Mouse (Mus musculus): ENCODE measurements around the gene F13a1. TPM values are rescaled to one million over a fixed set of nuclear protein-coding genes. Genes with fewer than 3 reads are reported as not detected.
A peak's percentile ranks its signal among the peaks of the same experiment; 100 is the strongest.

F13a1 gene
- polyA plus RNA-seq (2015; fragmentation: Nextera tagmentation; extraction: Ambion mirVana), result 13.9 and 22.0 TPM in 2 replicates

- Histone ChIP-seq H3K4me3 (ENCODE audit: low read length) (no peak within 1 kb of the TSS), H3K4me2 (ENCODE audit: low read length) (no peak within 1 kb of the TSS), H3K27ac (ENCODE audit: low read depth, low read length) (no peak within 1 kb of the TSS), H3K9ac (ENCODE audit: low read depth, low read length) (no peak within 1 kb of the TSS), H3K4me1 (ENCODE audit: control insufficient read depth, insufficient read depth, low read depth, low read length) (no peaks in the 10 kb centered on the region), H3K27me3 (replicated peaks; ENCODE audit: control insufficient read depth, insufficient read depth, low read length) (no peaks in the 10 kb centered on the region), H3K36me3 (ENCODE audit: control insufficient read depth, insufficient read depth, low read length) (no peaks in the 10 kb centered on the region), H3K9me3 (ENCODE audit: control insufficient read depth, low read length) (no peaks in the 10 kb centered on the region)
- no peak for ATAC-seq
- 80% methylated on average over 3 of the region's 3 CpGs for WGBS
These were observed at the start of gene F13a1 for GRCm38 (mm10) chr13:37050126-37050525. Gene F13a1 (minus strand): TSS chr13:37050244.

- Histone ChIP-seq H3K27ac (ENCODE audit: low read depth, low read length) (no peak overlapping the region), H3K4me3 (ENCODE audit: low read length) (no peak overlapping the region), H3K9me3 (ENCODE audit: control insufficient read depth, low read length) (no peaks in the 10 kb centered on the region), H3K4me2 (ENCODE audit: low read length) (no peak overlapping the region), H3K27me3 (replicated peaks; ENCODE audit: control insufficient read depth, insufficient read depth, low read length) (no peaks in the 10 kb centered on the region), H3K9ac (ENCODE audit: low read depth, low read length) (no peak overlapping the region), H3K36me3 (ENCODE audit: control insufficient read depth, insufficient read depth, low read length) (no peaks in the 10 kb centered on the region), H3K4me1 (ENCODE audit: control insufficient read depth, insufficient read depth, low read depth, low read length) (no peaks in the 10 kb centered on the region)
- ATAC-seq, result no peak
- WGBS, result 100% methylated on average over 1 of the region's 1 CpGs
These were observed 41.6 kb upstream of the F13a1 start for GRCm38 (mm10) chr13:37091620-37092019.

GRCm38 (mm10) chr13:37089104-37089503, 39.1 kb upstream of the F13a1 start:
- Histone ChIP-seq H3K4me3 (ENCODE audit: low read length) (no peak overlapping the region), H3K9me3 (ENCODE audit: control insufficient read depth, low read length) (no peaks in the 10 kb centered on the region), H3K27me3 (replicated peaks; ENCODE audit: control insufficient read depth, insufficient read depth, low read length) (no peaks in the 10 kb centered on the region), H3K4me1 (ENCODE audit: control insufficient read depth, insufficient read depth, low read depth, low read length) (no peaks in the 10 kb centered on the region), H3K36me3 (ENCODE audit: control insufficient read depth, insufficient read depth, low read length) (no peaks in the 10 kb centered on the region), H3K9ac (ENCODE audit: low read depth, low read length) (no peak overlapping the region), H3K4me2 (ENCODE audit: low read length) (no peak overlapping the region), H3K27ac (ENCODE audit: low read depth, low read length) (no peak overlapping the region)
- 53% methylated on average over 6 of the region's 6 CpGs for WGBS
- ATAC-seq, result peak; percentile 80

GRCm38 (mm10) chr13:37081506-37082241, 31.6 kb upstream of the F13a1 start:
- Histone ChIP-seq H3K4me1 (ENCODE audit: control insufficient read depth, insufficient read depth, low read depth, low read length) (no peaks in the 10 kb centered on the region), H3K4me2 (ENCODE audit: low read length) (peak overlapping the region; percentile 41), H3K9me3 (ENCODE audit: control insufficient read depth, low read length) (no peaks in the 10 kb centered on the region), H3K36me3 (ENCODE audit: control insufficient read depth, insufficient read depth, low read length) (no peaks in the 10 kb centered on the region), H3K27ac (ENCODE audit: low read depth, low read length) (no peak overlapping the region), H3K9ac (ENCODE audit: low read depth, low read length) (no peak overlapping the region), H3K27me3 (replicated peaks; ENCODE audit: control insufficient read depth, insufficient read depth, low read length) (no peaks in the 10 kb centered on the region), H3K4me3 (ENCODE audit: low read length) (no peak overlapping the region)
- peak; percentile 77 for ATAC-seq
- WGBS, result 27% methylated on average over 13 of the region's 13 CpGs

GRCm38 (mm10) chr13:37071390-37071789, 21.3 kb upstream of the F13a1 start:
- Histone ChIP-seq H3K36me3 (ENCODE audit: control insufficient read depth, insufficient read depth, low read length) (no peaks in the 10 kb centered on the region), H3K4me2 (ENCODE audit: low read length) (no peak overlapping the region), H3K9me3 (ENCODE audit: control insufficient read depth, low read length) (no peaks in the 10 kb centered on the region), H3K27ac (ENCODE audit: low read depth, low read length) (no peak overlapping the region), H3K4me1 (ENCODE audit: control insufficient read depth, insufficient read depth, low read depth, low read length) (no peaks in the 10 kb centered on the region), H3K9ac (ENCODE audit: low read depth, low read length) (no peak overlapping the region), H3K27me3 (replicated peaks; ENCODE audit: control insufficient read depth, insufficient read depth, low read length) (no peaks in the 10 kb centered on the region), H3K4me3 (ENCODE audit: low read length) (no peak overlapping the region)
- 87% methylated on average over 3 of the region's 3 CpGs for WGBS
- ATAC-seq, result no peak

- H3K9me3 ChIP-seq (ENCODE audit: control insufficient read depth, low read length), result no peaks in the 10 kb centered on the region
- no peaks in the 10 kb centered on the region for H3K4me1 ChIP-seq (ENCODE audit: control insufficient read depth, insufficient read depth, low read depth, low read length)
- 83% methylated on average over 4 of the region's 4 CpGs for WGBS
- no peak overlapping the region for H3K4me2 ChIP-seq (ENCODE audit: low read length)
- ATAC-seq, result no peak
- no peak overlapping the region for H3K4me3 ChIP-seq (ENCODE audit: low read length)
- H3K9ac ChIP-seq (ENCODE audit: low read depth, low read length), result no peak overlapping the region
- H3K27me3 ChIP-seq (replicated peaks; ENCODE audit: control insufficient read depth, insufficient read depth, low read length), result no peaks in the 10 kb centered on the region
- no peak overlapping the region for H3K27ac ChIP-seq (ENCODE audit: low read depth, low read length)
- no peaks in the 10 kb centered on the region for H3K36me3 ChIP-seq (ENCODE audit: control insufficient read depth, insufficient read depth, low read length)
These were observed 20.8 kb upstream of the F13a1 start for GRCm38 (mm10) chr13:37070824-37071223.

- H3K4me1 ChIP-seq (ENCODE audit: control insufficient read depth, insufficient read depth, low read depth, low read length), result no peaks in the 10 kb centered on the region
- H3K9ac ChIP-seq (ENCODE audit: low read depth, low read length), result no peak overlapping the region
- no peaks in the 10 kb centered on the region for H3K36me3 ChIP-seq (ENCODE audit: control insufficient read depth, insufficient read depth, low read length)
- no peak overlapping the region for H3K27ac ChIP-seq (ENCODE audit: low read depth, low read length)
- no peak overlapping the region for H3K4me3 ChIP-seq (ENCODE audit: low read length)
- 70% methylated on average over 5 of the region's 5 CpGs for WGBS
- no peaks in the 10 kb centered on the region for H3K27me3 ChIP-seq (replicated peaks; ENCODE audit: control insufficient read depth, insufficient read depth, low read length)
- no peak for ATAC-seq
- H3K9me3 ChIP-seq (ENCODE audit: control insufficient read depth, low read length), result no peaks in the 10 kb centered on the region
- no peak overlapping the region for H3K4me2 ChIP-seq (ENCODE audit: low read length)
These were observed 10.8 kb upstream of the F13a1 start for GRCm38 (mm10) chr13:37060810-37061209.

- no peaks in the 10 kb centered on the region for H3K27me3 ChIP-seq (replicated peaks; ENCODE audit: control insufficient read depth, insufficient read depth, low read length)
- H3K4me1 ChIP-seq (ENCODE audit: control insufficient read depth, insufficient read depth, low read depth, low read length), result no peaks in the 10 kb centered on the region
- no peak for ATAC-seq
- H3K9ac ChIP-seq (ENCODE audit: low read depth, low read length), result no peak overlapping the region
- H3K36me3 ChIP-seq (ENCODE audit: control insufficient read depth, insufficient read depth, low read length), result no peaks in the 10 kb centered on the region
- H3K27ac ChIP-seq (ENCODE audit: low read depth, low read length), result no peak overlapping the region
- H3K9me3 ChIP-seq (ENCODE audit: control insufficient read depth, low read length), result no peaks in the 10 kb centered on the region
- no peak overlapping the region for H3K4me2 ChIP-seq (ENCODE audit: low read length)
- WGBS, result 90% methylated on average over 7 of the region's 7 CpGs
- no peak overlapping the region for H3K4me3 ChIP-seq (ENCODE audit: low read length)
These were observed 6.6 kb upstream of the F13a1 start for GRCm38 (mm10) chr13:37056662-37057061.

GRCm38 (mm10) chr13:37049631-37050030, 413 bp downstream of the F13a1 start:
- H3K4me2 ChIP-seq (ENCODE audit: low read length), result no peak overlapping the region
- H3K9me3 ChIP-seq (ENCODE audit: control insufficient read depth, low read length), result no peaks in the 10 kb centered on the region
- no peaks in the 10 kb centered on the region for H3K4me1 ChIP-seq (ENCODE audit: control insufficient read depth, insufficient read depth, low read depth, low read length)
- no peak overlapping the region for H3K4me3 ChIP-seq (ENCODE audit: low read length)
- no peak for ATAC-seq
- no peak overlapping the region for H3K9ac ChIP-seq (ENCODE audit: low read depth, low read length)
- H3K36me3 ChIP-seq (ENCODE audit: control insufficient read depth, insufficient read depth, low read length), result no peaks in the 10 kb centered on the region
- no peaks in the 10 kb centered on the region for H3K27me3 ChIP-seq (replicated peaks; ENCODE audit: control insufficient read depth, insufficient read depth, low read length)
- WGBS, result 91% methylated on average over 2 of the region's 2 CpGs
- H3K27ac ChIP-seq (ENCODE audit: low read depth, low read length), result no peak overlapping the region

All from hindbrain, embryonic 16.5 days (tissue).